Mouse (Mus musculus): Measurements from ENCODE around the gene Polr3b.

Polr3b gene

DNA sequence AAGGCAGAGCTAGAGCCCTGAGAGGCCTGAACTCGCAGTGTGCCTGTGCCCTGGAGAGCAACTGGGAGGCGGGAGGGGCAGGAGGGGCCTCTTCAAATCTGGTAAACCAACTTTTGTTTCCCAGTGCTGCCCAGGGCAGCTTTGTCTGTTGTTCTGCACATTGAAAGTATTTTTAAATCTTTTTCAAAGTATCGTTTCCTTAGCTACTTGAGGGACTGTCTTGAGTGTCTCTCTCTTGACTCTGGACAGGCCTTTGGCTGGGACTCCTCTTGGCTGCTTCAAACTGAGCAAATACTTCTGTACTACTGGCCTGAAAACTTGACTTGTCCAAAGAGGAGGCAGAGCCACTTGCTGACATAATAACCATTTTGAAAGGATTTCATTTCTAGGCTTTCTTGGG is 11.3 kb upstream of the Polr3b start:
- no peak for DNase-seq (ENCODE audit: low spot score in 2 of 2)

DNA sequence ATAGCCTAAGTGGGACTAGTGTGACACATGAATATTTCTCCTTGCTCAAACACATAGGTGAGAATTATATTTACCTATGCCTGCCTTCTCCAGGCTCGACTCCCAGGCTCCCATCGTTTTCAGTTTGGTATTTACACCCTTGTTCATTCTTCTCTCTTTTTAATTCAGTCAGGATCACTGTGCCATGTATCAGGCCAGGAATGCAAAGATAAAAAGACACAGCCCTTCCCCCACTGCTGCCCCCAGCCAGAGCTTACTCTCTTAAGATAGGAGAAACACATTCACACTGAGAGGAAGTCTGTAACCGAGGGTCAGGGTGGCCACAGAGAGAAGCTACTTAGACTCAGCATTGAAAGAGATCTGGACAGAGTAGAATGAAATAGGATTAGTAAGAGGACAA is 10.4 kb upstream of the Polr3b start:
- no peak for DNase-seq (ENCODE audit: low spot score in 2 of 2)

GRCm38 (mm10) chr10:84612281-84612680 is 9.8 kb upstream of the Polr3b start:
- no peak for DNase-seq (ENCODE audit: low spot score in 2 of 2)

DNA sequence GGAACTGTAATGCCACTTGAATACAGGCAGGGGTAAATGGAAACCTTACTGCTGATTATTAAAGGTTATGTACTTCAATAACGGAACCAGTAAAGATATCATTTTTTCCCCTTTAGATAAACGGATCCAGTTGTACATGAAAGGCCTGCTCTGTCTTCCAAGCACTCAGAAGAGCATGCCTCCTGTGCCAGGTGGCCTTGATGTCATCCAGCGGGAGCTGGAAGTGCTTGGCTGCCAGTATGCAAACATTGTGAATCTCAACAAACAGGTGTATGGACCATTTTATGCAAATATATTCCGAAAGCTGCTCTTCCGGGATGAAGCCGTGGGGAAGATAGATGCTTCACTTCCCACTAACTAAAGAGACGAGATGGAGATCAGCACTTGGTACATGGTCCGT is 8.7 kb upstream of the Polr3b start:
- no peak for DNase-seq (ENCODE audit: low spot score in 2 of 2)

- DNase-seq (ENCODE audit: low spot score in 2 of 2): no peak
These were observed 7.0 kb upstream of the Polr3b start for GRCm38 (mm10) chr10:84615076-84615475.

- DNase-seq (ENCODE audit: low spot score in 2 of 2): no peak
These were observed 9.1 kb downstream of the Polr3b start for GRCm38 (mm10) chr10:84631182-84631581.

GRCm38 (mm10) chr10:84632005-84632404 is 9.9 kb downstream of the Polr3b start:
- DNase-seq (ENCODE audit: low spot score in 2 of 2): no peak

DNA sequence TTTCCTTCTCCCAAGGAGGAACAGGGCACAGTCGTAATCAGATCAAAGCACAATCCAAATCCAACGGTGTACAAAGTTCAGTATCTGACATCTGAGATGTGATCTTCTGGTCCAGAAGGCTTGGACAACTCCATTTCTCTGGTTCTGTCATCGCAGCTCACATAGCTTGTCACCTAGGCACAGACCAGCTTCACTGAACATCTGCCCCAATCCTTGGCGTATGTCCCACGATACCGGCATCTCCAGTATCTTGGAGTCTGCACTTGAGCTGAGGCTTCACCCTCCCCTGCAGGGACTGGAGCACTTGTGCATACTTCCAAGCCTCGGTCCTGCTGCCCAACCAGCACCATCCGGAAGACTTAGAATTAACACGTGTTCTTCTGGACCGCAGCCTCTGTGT is 14.6 kb downstream of the Polr3b start:
- DNase-seq (ENCODE audit: low spot score in 2 of 2): no peak

GRCm38 (mm10) chr10:84638382-84638781 is 16.3 kb downstream of the Polr3b start:
- DNase-seq (ENCODE audit: low spot score in 2 of 2): no peak

DNA sequence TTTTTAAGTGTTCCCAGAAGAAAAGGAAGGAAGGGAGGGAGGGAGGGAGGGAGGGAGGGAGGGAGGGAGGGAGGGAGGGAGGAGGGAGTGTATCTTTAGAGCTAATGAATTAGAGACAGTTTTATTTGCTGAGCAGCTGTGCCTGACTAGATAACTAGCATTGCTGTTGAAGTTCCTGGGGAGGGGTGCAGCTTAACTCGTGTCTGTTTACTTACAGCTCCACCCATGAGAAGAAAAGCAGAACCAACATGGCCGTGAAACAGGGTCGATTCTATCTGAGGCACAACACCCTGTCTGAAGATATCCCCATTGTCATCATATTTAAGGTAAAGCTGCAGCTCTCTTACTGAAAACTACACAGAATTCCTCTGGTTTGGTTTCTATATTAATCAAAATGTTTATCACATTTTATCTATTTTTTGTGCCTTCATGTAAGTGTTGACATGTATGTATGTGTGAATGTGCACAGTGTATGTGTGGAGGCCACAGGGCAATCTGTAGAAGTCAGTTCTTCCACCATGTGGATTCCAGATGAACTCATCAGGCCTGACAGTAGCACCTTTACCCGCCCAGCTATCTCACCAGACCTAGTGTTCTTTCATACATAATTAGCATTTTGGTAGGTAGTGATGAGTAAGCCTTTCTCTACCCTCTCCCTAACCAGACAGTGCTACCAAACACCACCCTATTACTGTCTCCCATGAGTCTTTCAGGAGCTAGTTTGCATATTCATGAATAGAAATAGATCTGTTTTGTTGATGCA is 17.6 kb downstream of the Polr3b start:
- no peak for DNase-seq (ENCODE audit: low spot score in 2 of 2)

DNA sequence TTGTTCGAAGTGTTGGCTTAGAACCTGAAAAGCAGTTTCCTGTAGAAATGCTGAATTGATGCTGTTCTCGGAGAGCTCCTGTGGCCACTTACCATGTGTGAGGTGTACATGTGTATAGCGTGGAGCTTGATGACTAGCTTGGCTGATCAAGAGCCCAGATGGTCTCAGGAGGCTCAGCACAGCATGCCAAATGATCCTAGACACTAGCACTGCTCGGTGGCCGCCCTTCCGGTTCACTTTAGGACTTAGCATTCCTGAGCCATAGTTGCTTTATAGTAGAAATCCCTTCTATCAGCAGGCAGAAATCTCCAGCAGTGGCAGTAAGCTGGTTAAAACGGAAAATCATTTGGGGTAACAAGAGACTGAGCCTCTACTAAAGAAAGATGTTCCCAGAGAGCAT is 18.8 kb downstream of the Polr3b start:
- DNase-seq (ENCODE audit: low spot score in 2 of 2): no peak

GRCm38 (mm10) chr10:84641576-84641975 is 19.5 kb downstream of the Polr3b start:
- DNase-seq (ENCODE audit: low spot score in 2 of 2): no peak

DNA sequence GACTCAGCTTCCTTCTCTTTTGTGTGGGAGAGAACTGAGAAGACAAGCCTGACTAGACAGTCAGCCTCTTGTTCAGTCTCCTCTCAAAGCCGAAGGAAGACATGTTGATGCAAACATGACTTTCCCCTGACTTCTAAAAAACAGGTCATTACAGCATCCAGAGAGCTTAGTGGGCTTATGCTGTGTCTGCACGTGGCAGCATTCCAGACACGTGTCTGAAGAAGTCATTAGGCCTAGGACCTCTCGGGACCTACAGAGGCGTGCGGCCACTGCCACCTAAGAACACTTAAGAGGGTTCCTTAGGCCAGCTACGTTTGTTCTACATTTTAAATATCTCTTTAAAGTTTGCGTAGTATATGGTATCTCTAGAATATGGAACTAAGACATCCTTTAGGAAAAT is 23.8 kb downstream of the Polr3b start:
- no peak for DNase-seq (ENCODE audit: low spot score in 2 of 2)

DNA sequence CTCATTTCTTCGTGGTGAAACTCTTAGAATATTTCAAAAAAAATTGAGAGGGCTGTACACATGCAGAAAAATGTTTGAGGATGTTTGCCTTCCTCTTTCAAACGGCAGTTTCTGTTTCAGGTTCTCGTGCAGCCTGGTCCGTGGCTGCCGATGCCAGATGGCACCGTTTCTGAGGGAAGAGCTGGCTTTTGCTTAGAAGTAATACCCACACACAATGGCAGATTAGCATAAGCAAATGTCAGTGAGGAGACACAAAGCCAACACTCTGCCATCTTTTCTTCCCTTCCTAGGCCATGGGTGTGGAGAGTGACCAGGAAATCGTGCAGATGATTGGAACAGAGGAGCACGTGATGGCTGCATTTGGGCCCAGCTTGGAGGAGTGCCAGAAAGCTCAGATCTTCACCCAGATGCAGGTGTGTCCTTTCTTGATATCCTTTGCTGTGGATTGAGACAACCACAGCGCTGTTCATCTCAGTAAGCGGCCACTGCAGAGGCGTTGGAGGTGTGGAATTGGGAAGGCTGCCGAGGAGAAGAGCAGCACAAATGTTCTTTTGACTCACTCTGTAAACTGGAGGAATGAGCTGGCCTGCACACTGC is 24.5 kb downstream of the Polr3b start:
- peak; percentile 67 to 70 for DNase-seq (ENCODE audit: low spot score in 2 of 2)

DNA sequence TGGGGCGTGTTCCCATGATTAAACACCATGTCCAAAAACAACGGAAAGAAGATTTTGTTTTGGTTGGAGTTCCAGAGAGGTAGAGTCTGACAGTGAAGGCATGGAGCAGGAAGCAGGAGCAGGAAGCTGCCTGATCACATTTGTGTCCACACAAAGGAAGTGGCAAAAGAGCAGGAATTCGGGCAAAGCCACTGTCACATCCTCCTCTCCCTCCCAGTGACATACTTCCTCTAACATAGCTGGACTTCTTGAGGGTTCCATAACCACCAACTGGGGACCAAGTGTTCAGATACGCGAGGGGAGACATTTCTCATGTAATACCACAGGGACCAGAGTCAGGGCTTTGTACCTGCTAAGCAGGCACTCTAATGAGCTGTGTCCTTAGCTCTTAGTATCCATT is 25.2 kb downstream of the Polr3b start:
- DNase-seq (ENCODE audit: low spot score in 2 of 2): no peak

DNA sequence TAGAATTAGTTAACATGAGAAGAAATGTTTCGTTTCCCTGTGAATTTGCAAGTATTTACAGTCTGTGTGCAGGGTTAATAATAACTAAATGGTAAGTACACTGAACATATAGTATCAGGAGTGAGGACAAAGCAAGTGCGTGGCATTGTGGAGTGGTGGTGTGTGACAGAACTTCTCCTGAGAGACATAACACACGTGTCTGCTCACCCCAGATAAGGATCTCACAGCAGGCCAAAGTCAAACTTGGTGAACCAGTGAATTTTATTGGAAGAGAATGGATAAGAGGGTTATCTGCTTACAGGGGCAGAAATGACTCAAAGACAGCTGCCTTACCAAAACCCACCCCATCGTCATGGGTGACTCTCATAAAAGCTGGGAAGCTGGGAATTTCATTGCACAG is 26.8 kb downstream of the Polr3b start:
- DNase-seq (ENCODE audit: low spot score in 2 of 2): no peak

GRCm38 (mm10) chr10:84654029-84654428 is 31.9 kb downstream of the Polr3b start:
- no peak for DNase-seq (ENCODE audit: low spot score in 2 of 2)

DNA sequence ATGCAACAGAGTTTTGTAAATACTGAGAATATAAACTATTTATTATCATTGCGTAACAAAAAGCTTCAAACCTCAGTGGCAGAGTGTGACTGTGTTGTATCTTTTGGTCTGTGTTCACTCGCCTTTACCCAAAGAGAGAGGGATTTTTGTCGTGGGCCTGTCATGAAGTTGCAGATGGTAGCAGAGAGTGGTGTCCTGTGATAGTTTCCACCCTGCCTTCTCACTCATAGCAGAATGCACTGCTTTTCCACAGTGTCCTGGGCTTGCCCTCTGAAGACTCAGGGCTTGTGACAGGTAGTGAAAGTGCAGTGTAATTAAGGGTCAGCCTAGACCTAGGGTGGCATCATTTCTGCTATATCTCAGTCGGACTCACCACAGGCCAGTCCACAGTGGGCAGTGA is 32.6 kb downstream of the Polr3b start:
- no peak for DNase-seq (ENCODE audit: low spot score in 2 of 2)

DNA sequence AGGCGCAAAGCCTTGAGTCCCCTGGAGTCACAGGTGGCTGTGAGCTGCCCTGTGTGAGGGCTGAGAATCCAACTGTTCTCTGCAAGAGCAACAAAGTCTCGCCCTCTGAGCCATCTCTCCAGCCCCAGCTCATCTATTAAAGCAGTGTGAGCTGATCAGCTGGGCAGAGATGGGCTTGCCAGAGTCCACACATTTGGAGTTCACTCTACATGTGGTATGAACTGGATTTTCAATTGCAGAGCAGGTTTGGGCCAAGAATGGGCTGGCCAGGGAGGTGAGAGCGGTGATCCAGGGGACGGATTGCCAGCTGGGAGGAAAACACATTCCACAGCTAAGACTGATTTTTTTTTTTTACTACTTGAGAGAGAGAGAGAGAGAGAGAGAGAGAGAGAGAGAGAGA is 34.5 kb downstream of the Polr3b start:
- DNase-seq (ENCODE audit: low spot score in 2 of 2): no peak

DNA sequence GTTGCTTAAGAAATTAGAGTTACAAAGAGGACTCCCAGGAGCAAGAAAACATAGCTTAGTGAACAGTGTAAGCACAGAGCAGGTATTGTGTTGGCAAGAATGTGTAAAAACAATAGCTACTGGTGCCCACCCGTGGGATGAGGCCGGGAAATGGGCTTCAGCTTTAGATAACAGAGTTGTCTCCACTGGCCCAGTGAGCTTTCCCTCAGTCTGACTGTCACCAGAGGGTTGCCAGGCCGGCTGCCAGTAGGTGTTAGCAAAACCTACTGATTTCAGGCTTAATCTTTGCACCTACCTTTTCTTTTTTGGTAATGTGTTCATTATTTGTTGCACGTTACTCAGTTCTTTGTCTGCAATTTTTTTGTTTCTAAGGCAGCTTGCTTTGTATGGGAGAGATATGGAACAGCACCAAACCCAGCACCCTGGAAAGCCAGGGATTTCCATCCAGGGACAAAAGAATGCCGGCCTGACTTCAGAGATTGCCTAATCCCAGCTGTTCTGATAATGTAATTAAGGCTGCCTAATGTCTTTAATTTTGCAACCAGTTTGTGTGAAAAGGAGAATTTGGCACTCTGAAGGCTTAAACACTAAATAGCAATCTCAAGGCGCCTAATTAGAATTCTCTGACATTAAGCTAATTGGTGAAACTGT is 35.5 kb downstream of the Polr3b start:
- no peak for DNase-seq (ENCODE audit: low spot score in 2 of 2)

- DNase-seq (ENCODE audit: low spot score in 2 of 2): no peak
These were observed 36.2 kb downstream of the Polr3b start for GRCm38 (mm10) chr10:84658088-84658848.

DNA sequence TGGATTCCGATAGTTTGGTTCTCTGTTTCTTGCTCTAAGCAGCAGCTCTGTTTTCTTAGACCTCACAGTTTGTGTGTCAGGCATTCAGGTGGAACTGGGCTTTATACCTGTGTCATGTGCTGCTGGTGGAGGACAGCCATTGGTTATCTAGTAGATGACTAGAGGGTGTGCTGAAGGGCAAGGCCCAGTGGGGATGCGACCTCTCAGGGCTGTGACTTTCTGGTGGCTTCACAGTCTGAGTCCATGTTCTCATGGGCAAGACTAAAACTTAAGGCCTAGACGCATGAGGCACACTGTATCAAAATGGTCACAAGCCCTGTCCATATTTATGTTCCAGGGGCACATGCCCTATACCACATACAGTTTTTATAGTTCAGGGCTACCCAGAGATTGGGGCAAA is 37.2 kb downstream of the Polr3b start:
- no peak for DNase-seq (ENCODE audit: low spot score in 2 of 2)
